Mouse (Mus musculus) forelimb bud, embryonic 11.5 days (tissue): ENCODE results near the gene Cdc40.
"Not testable (repeated sequence)": the region's sequence is repeated elsewhere in the genome, so short reads cannot be mapped to it uniquely, and the experiment has no call there.

Experiments
- DNase-seq: peaks from one replicate; pipeline ENCODE4 v3.0.0-alpha.2; 2012; ENCODE audit warnings: low read depth, low spot score

The Cdc40 gene

DNA sequence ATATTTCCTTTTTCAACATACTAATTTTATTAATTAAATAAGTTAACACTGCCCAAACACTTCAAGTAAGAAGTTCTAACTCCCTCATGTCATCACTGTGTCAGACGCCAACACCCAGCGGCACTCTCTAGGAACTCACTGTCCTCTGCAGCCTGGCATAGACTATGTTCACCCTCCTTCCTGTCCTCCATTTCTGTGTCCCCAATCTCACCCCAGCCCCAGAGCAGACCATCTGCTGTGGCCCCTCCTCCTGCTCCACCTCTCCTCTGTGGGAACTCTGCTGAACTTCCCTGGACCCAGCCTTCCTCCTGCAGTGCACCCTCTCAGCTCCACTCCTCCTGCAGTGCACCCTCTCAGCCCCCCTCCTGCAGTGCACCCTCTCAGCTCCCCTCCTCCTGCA, 15.0 kb downstream of the Cdc40 start:
- no peak for DNase-seq

DNA sequence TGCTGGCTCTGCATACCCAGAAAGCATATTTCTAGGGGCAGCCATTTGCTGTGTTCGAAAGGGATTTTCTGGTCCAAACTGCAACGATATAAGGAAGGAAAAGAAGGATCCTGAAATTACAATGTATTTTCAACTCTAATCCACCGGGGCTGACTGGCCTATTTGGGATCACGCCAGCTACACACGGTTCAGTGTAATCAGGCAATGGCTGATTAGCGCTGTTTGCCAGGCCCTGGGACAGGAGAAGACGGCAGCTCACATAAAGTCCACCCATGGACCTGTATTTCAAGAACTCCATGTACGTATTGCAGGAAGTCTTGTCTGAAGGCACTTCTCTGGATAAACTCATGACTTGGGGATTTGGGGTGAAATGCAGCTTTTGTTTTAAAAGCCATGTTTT, 25.5 kb downstream of the Cdc40 start:
- DNase-seq, result no peak

DNA sequence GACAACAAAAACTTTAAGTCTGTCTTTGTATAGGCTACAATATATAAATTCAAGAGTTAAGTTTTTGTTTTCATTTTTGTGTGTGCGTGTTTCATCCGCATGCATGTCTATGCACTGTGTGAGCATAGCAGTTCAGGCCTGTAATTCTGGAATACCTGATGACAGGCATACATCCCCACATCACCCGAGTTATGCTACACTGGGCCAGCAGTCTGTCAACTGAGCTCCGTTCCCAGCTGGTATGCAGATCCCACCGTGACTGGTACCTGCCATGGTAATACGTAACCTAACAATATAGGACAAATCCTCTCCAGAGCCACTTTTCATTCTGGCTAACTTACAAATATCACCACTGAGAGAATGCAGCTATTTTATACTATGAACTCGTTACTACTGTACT, 26.4 kb downstream of the Cdc40 start:
- no peak for DNase-seq

DNA sequence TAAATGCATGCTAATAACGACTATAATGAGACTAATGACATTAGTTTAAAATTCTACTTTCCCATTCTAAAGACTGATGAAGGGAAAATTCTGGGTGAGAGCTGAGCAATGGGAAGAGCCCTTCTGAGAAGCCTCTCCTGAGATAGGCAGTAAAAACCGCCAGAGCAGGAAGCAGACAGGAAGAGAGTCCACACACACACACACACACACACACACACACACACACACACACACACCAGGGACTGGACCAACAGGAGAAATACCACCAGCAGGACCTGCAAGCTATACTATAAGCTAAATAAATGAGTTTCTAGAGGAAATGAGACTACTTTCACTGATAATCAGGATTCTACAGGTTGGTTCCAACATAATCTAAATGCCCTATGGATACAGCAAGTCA, 27.5 kb downstream of the Cdc40 start:
- no peak for DNase-seq

DNA sequence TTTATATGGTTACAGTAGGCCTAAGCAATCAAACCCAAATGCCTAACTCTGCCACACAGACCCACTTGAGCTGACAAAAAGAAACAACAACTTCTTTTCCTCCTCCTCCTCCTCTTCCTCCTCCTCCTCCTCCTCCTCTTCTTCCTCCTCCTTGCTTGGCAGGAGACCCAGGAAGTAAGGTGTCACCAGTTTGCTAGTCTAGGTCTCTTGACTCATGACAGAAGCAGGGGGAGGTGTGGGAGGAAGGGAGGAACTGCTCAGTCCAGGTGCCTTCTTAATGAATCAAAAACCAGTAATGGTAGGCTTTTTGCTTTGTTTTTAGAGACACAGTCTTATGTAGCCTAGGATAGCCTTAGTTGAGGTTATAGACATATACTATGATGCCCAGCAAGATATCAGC, 32.0 kb downstream of the Cdc40 start:
- DNase-seq, result no peak

DNA sequence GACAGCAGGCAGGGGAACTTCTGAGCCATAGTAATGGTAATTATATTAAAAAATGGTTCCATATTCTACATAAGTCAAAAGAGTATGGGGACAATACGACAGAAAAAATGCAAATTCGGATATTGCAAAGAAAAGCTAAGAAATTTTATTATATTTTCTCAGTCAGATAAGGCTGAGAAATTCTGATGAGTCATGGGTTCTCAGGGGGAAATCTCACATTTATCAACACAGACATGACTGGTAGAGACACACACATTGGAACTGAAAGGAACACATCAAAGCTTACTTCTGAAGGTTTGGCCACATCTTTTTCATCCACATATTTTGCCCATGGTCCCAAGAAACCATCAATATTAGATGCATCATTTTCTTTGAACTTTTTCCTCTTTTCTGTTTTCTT, 32.5 kb downstream of the Cdc40 start:
- DNase-seq, result no peak

DNA sequence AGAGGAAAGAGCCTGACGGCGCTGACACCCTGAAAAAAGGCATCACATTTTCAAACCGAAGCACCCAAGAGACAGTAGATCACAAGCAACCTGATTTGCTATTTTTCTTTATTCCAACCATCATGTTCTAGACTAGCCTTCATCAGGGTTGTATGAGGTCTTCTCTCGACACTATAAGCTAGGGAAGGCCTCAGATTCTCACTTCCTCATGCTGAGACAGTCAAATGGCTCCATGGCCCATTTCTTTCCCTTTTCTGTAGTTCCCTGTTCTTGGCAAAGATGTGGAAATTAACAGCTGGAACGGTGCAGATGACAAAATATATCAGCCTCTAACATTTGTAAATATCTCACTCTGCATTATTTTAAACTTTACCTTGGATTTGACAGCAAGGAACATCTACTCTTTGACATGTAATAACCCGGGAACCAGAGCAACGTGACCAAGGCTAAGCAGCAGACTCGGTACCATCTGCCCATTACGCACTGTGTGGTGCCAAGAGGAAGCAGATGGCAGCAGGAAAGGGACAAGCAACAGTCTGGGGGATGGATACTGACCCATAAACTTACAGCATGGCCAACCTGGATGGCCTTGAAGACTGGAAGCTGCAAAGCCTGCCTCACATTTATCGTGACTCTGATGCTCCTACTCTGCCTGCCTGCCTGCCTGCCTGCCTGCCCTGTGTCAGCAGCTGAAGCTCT, 35.8 kb downstream of the Cdc40 start:
- no peak for DNase-seq

DNA sequence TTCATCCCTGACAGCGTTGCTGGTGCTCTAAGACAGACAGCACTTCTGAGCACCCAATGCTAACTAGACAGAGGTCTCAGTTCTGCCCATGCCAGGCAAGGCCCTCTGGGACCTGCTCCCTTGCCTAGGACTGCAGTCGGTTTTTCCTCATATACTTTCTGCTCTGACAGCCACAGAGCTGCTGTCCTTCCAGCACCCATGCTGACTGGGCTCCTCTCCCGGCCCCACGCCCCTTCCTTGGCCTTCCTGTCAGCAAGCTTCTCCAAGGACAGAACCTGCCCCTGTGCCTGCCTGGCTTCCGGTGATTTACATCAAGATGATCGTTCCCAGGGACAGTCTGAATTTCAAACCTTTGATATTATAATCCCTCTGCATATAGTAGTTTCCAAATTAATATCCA, 37.5 kb downstream of the Cdc40 start:
- DNase-seq, result no peak

DNA sequence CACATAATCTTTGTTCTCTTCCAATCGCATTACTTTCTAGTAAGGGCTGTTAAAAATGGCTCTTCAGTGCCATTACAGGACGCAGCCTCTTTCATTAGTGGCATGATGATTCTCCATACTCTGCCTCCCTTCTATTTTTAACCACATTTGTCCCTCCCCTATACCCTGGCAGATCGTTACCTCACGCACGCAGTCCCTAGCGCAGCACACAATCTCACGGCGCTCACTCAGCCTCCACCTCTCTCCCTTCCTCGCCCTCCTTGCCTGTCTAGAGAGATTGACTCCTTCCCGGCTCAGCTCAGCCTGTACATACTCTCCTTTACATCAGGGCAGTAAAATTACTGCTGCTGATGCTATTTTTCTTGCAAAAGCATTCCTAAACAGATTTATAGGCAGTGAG, 38.6 kb downstream of the Cdc40 start:
- peak; percentile 26 for DNase-seq

DNA sequence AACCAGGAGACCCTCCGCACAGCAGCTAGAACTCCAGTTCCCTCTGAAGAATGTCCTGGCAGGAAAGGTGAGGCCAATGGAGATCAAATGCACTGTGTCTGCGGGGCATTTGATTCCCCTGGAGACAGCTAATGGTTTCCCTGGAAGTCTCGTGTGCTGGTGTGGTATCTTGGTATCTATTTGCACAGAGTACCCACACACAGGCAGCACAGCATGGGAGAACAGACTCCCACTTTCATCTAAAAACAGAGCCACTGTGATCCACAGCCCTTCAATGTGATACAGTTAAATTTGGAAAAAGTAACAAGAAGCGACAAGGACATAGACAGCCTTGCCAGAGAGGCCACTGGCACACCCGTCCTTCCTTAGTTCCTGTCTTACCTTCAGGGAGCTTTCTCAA, 39.3 kb downstream of the Cdc40 start:
- DNase-seq, result no peak

DNA sequence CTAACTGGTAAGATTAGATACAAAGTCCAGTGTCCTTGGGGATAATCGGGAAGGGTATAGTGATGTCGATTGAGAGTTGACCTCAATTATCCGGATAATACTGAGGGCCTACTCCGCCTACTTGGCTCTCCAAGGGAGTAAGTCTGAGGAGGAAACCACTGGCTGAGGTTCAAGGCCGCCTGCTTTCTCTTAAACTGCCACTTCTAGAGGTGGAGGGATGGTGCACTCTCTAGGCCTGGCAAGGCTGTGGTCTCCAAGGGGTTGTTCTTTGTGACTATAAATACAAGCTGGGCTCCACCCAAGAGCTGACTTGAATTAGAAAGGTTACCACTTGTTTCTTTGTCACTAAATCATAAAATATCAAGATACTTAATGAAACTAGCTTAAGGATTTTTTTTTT, 43.0 kb downstream of the Cdc40 start:
- no peak for DNase-seq

DNA sequence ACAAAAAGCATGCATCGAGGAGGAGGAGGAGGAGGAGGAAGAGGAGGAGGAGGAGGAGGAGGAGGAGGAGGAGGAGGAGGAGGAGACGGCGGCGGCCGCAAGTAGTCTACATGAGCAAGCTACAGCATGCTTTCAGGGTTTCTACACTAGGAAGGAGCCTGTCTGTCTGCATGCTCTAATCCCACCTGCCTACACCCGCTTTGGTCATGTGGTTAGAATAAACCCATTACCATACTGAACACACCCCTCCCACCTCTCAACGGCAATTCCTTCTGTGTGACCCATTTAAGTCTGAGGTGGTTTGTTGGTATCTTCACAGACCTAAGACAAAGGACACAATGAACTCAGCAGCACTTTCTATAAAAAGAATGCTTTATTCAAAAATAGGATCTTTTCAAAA, 51.8 kb downstream of the Cdc40 start:
- no peak for DNase-seq

DNA sequence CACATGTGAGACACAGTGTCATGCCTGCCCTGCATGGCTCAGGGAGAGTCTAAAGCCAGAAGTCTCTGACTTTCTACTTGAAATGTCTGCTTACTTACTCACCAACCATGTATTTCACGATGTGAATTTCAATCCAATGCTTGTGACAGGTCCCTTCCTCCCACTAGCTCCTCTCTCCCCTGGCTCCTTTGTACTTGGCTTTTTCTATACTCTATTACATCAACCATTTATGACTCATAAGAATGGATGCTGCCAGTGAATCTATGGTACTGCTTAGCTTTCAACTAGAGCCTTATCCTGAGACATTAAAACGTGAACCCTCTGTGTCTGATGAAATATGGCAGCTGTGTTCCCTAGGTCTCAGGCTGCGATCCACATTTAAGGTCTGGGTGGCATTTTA, 52.8 kb downstream of the Cdc40 start:
- DNase-seq, result no peak

DNA sequence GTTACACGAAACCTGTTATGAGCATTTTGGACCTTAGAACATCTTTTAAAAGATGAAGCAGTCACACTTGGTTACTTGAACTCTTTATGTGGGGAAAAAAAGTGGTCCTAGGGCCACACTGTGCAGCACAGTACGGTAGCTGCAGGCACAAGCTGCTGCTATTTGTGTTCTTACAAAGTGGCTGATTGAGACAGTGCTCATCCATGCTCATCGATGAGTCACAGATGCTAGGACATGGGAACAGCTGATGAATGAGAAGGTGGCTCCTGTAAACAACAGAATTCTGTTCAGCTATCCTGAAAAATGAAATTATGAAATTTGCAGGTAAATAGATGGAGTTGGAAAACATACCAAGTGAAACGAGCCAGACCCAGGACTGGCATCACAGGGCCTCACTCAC, 55.4 kb downstream of the Cdc40 start:
- DNase-seq, result no peak

DNA sequence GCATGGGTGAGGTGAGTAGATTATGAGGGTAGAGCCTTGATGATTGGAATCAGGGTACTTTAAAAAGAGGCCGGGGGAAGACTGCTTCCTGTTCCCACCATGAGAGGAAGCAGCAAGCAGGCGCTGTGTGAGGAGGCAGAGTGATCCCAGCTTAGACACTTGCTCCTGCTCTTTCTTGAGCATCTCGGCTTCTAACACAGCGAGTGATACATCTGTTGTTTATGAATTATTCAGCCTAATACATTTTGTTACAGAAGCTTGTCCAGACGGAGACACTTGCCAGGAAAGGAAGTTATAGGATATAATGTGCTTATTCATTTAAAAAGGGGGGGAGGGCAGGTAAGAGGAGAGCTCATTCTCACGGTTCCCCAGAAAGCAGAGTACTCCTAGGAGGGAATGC, 57.2 kb downstream of the Cdc40 start:
- DNase-seq, result no peak

DNA sequence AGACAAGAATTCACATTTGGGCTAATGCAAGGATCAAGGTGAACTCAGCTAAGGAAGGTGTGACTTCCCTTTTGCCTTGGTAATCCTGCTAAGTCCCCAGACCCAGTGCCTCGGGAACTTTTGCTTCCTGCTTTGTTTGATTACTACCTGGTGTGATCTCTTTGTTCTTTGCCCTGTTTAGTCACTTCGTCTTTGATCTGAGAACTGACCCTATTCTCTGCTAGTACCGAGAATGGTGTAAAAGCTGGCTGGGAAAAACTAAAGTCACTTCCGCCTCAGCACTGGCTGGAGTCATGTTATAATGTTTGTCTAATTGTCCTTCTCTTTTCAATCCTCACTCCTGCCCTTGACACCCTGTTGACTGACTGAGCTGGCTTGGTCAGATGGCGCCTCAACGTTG, 66.6 kb downstream of the Cdc40 start:
- DNase-seq, result no peak

DNA sequence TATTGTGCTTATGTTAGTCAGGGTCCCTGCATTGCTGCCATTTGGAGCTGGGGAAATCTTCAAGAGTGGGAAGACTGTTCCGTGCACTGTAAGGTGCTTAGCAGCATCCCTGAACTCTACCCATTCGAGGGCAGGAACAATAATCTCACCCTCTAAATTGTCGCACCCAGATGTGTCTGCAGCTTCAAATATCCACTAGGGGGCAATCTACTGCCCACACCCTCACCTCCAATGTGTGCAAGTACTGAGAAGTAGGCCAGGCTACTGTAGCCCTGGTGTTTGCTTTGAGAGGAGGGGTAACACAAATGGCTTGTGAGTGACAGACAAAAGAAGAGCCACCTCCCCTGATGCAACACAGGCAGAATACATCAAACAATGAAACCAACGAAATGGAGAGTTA, 69.5 kb downstream of the Cdc40 start:
- DNase-seq, result no peak

DNA sequence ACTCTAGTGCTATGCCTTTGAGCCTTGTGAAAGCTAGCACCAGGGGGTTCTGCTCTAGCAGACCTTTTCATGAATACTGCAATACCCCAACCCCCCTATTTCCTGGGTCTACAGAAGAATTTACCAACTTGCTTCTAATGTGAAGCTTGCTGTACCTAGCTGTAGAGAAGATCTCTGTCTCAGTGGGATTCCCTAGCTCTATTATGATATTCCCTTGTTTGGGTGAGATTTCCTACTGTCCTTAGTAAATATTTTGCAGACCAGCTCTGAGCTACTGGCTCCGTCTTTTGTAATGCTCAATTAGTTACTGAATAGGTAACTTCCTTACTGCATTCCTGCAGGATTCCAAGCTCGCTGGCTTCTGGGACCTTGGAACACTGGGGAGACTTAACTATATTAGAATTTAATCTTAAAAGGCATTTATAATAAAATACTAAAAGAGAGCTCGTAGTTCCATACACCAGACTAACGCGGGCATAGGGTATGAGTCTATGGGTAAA, 73.7 kb downstream of the Cdc40 start:
- not testable (repeated sequence) for DNase-seq

DNA sequence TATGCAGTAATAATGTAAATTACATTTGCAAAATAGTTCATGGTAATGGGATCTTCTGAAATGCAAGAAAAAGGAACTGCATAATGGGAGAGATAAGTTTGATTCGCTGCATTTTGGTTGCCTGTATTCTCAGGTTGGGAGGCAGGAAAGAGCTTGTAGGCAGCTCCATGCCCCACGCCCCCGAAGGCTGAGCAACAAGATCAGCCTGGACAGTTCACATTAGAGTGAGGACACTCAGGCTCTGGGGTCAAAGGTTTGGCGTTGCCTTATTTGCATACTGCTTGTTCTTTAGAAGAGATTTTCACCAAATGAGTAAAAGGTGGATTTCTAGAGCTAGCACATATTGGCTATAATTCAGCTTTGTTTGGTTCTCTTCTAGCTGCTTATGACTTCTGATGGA, 76.9 kb downstream of the Cdc40 start:
- no peak for DNase-seq

DNA sequence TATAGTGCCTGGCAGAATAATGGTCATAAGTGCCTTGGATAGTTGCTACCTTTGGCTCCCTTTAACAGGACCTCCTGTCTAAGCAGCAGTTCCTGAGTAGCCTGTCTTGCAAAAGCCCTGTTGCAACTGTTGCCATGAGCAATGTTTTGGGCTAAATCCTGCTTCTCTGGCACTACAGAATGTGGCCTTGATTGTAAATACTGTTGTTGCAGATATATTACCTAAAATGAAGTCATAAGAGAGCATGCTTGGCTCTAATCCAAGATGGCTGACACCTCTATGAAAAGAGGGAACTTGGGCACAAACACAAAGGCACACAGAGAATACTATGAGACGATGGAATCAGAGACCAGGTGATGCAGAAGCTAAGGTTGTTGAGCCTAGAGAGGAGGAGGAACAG, 77.9 kb downstream of the Cdc40 start:
- no peak for DNase-seq

DNA sequence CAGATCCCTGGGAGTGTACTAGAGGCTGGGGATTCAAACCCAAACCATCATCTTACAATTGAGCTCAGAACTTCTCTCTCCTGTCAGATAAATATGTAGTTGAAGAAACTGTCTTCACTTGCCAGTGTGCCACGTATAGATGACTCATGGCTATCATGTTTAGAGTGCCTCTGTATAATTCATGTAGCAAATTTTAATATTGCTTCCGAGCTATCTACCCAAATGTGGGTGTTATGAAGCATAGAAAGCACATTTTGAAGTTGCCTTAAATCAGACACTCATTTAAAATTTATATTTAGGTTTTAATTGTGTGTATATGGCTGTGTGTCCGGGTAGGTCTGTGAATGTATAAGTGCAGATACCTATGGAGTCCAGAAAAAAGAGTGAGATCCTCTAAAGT, 91.0 kb downstream of the Cdc40 start:
- no peak for DNase-seq

DNA sequence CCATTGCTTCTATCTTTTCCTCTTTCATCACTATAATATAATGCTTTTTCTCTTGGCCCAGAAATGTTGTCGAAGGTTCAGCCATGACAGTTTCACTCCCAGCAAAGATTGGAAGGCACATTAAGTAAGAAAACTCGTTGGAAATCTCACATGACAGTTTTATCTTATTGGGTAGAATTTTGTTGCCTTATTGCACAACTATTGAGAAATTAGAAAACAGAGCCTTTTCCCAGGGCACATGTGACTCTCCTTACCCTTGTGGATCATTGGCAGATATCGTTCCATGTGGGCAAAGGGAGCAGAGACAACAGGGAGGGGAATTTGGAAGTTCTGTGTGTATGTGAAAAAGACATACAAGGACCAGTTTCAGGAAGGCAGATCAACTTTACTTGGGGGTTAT, 92.7 kb downstream of the Cdc40 start:
- no peak for DNase-seq
